Mouse (Mus musculus) mouse embryonic stem cell (cell line): ENCODE results near the gene Galp.
"Not testable (repeated sequence)": the region's sequence is repeated elsewhere in the genome, so short reads cannot be mapped to it uniquely, and the experiment has no call there.

Source experiments
- in situ Hi-C, 2 experiments: fragments of 300-500 bp; cut with MboI; formaldehyde crosslinking; loops; 1 replicate in 1 of 2; 3 replicates in 1 of 2; pipeline ENCODE4 v1.14.3; 2019 to 2020; ENCODE audit warnings: low sequenced_read_pairs in 2 of 2, low pct_unique_long_range_greater_than_20kb in 1 of 2, mixed read lengths in 1 of 2; ENCODE audit not compliant: unreplicated experiment in 1 of 2

The Galp gene

DNA sequence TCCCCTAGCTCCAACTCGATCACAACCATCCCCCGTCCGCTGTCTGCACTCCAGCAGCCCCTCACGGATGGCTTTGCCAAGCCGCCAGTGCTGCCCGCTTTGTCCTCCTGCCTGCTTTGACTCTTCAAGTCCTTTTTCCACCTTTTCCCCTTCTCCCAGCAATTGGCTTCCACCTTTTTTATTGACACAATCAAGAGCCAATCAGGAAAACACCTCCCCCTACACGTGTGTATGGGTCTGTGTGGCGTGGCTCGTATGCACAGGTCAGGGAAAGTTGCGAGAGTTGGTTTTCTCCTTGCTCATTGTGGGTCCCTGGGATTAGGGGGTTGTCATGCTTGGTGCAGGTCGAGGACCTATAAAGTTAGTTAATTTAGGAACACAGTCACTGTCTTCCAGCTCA is 42.9 kb downstream of the Galp start:
- in situ Hi-C loops = no loop called here

- in situ Hi-C loops = not testable (repeated sequence)
These were observed 44.0 kb downstream of the Galp start for GRCm38 (mm10) chr7:6240841-6241425.

- in situ Hi-C loops = no loop called here
These were observed 47.7 kb downstream of the Galp start for GRCm38 (mm10) chr7:6244361-6245292.

DNA sequence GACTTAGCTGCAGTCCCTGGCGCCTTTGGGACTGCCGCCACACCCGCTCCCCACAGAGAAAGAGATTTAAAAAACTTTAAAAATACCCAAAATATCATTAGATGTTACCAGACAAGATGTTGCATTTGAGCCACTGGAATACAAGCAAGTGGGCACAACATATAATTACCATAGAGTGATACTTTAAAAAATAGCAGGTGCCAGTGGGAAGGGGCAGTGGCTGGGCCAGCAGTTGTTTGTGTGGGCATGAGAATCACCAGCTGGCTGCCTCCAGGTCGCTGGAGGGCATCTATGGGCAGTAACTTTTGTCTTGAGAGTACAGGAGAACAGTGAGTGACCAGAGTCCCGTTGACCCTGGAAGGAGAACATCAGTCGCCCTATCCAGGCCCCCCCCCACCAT is 55.5 kb downstream of the Galp start, which contains the start of gene Epp13:
Gene Epp13, plus strand, starts transcription at position 301 of the 400 bp plus-strand sequence.
- in situ Hi-C loops = no loop called here

- in situ Hi-C loops = no loop called here
These were observed 57.6 kb downstream of the Galp start for GRCm38 (mm10) chr7:6254451-6254850.

- in situ Hi-C loops = no loop called here
These were observed 60.5 kb downstream of the Galp start for GRCm38 (mm10) chr7:6257386-6257785.

DNA sequence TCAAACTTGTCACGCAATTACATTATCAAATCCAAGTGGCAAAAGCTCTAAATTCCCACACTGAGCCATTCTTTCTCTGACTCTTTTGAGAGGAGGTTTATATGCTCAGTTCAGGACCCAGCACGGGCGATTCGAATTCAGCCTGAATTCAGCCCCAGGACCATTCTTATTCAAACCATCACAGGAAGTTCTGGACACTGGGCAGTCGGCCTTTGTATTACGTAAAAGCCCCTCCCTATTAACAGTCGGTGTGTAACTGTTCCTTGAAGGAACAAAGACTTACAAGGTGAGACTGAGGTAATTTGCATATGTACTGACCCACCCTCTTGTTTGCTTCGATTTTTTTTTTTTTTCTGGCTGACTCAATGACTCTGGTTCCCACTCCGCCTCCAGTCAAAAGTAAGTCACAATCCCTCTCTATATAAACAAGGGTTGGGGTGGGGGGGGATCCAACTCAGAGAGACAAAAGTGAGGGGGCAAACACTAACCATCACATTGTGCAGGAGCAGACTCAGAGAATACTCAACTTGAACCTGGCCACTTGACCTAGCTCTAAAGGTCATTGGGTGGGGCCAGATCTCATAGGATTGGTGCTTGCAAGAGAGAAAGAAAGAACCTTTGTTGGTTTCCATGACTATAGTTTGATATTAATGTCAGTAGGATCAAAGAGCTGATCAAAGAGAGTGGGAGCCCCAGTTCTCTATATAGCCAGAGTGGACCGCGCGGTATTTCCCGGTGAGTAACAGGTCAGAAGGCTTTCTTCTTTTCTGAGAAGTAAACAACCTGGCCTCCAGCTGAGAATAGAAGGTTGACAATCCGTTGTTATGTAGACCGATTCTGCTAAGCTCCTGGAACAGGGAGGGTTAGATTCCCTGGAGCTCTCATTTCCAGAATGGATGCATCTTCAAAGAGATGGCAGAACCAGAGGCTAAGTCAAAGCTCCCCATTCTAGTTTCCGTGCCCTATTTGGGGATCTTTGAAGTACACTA is 61.6 kb downstream of the Galp start:
- in situ Hi-C loops = no loop called here

- in situ Hi-C loops = loop anchor here (5.0 kb wide), 1 partner anchor 48 kb away; no protein-coding TSS in a partner anchor
These were observed 63.1 kb downstream of the Galp start for GRCm38 (mm10) chr7:6260004-6260403.

GRCm38 (mm10) chr7:6262120-6262519 is 65.2 kb downstream of the Galp start:
- in situ Hi-C loops = loop anchor here (5.0 kb wide), 1 partner anchor 50 kb away; no protein-coding TSS in a partner anchor

GRCm38 (mm10) chr7:6262984-6263383 is 66.1 kb downstream of the Galp start:
- in situ Hi-C loops = loop anchor here (5.0 kb wide), 1 partner anchor 51 kb away; no protein-coding TSS in a partner anchor

GRCm38 (mm10) chr7:6265695-6266094 is 68.8 kb downstream of the Galp start:
- in situ Hi-C loops = no loop called here
